Mouse (Mus musculus): ENCODE measurements around the gene Ccser2. TPM values are rescaled to one million over a fixed set of nuclear protein-coding genes. Genes with fewer than 3 reads are reported as not detected.
"Not testable (repeated sequence)": the region's sequence is repeated elsewhere in the genome, so short reads cannot be mapped to it uniquely, and the experiment has no call there.

The Ccser2 gene
- total RNA-seq (2022): 10 to 100 TPM; 76.5 to 96.8 (median 91.4) TPM

DNA sequence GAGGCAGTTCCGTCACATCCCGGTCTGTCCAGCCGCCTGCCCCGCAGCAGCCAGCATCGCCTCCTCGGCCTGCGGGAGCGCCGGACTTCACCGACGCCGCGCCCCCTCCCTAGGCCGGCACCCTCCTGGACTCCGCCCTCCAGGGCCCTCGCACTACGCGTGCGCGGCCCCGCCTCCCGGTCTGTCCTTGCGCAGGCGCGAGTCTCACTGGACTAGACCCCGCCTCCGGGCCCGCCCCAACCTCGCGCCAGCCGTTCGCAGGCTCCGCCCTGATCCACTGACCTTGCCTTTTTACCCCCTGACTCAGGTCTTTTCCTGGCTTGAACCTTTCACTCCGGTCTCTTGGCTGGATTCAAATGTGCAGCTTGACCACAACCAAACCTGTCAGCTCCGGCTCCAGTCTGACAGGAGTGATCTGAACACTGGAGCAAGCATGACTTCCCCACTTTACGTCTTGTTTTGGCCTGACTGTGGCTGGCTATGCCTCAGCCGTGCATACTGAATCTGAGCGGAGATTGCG, at the start of gene Ccser2:
Ccser2 (minus strand) TSS at position 150 of the 520 bp plus-strand sequence.
- DNase-seq (ENCODE audit: low spot score in 2 of 2): peak; percentile 94 to 95

DNA sequence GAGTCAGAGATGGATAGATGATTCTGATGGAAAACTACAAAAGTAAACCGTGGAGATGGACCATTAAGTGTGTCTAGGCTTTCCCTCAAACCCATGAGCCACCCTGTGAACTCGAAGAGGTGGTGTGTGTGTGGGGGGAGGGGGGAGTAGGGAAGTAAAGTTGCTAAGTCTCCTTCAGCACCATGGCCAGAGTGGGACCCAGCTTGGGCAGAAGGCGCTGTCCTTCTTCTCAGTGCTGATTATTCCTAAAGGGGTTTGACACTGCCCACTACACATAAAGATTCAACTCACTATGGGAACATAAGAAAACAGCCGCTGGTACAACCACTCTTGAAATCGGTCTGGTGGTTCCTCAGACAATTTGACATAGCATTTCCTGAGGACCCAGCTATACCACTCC, 47.3 kb upstream of the Ccser2 start:
- DNase-seq (ENCODE audit: low spot score in 2 of 2): no peak

DNA sequence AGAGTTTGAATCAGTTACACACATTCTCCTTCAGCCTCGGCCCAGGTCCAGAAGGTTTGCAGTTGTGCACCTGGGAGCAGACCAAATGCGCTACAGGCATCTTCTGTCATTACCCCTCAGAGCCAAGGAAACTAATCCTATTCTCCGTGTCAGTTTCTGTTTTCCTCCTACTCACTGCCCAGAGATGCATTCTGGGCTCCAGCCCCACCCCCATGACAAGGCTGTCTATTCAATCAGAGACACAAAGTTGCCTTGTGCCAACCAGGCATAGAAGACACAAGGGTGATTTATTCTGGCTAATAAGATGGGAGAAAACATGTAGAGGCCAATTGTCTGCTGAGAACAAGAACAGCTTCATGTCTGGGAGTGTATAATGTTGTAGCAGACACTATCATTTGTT, 45.1 kb upstream of the Ccser2 start:
- no peak for DNase-seq (ENCODE audit: low spot score in 2 of 2)

DNA sequence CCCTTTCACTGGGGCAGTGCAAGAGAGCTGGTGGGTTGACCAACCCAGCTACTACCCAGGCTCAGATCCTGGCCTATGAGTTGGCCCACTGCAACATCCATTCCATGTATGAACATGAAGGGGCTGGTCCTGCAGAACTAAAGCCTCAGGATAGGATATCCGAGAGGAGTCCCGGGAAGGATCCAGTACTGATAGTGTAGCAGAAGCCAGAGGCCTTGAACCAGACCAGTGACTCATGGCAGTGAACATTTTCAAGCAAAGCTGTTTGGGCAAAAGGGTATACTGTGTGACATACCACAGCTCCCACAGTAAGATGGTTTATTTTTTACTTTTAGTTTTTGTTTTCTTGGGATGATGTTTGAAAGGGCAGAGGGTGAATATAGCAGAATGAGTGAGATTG, 41.1 kb upstream of the Ccser2 start:
- DNase-seq (ENCODE audit: low spot score in 2 of 2): no peak

DNA sequence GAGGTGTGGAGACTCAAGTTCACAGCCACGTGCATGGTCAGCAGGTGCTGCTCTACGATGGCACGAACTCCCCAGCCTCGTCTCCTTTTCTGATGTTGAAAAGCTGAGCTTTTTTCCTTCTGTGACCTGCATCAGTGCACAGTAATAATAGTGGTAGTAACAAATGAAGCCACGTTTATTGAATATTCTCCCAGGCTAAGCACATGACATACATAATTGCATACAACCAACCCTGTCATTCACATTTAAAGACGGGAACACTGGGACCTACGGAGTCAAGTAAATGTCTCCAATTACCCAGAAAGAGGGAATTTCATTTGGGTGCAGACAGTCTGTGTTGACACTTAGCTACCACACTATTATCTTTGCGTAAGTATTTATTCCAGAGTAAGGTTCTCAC, 37.9 kb upstream of the Ccser2 start:
- no peak for DNase-seq (ENCODE audit: low spot score in 2 of 2)

DNA sequence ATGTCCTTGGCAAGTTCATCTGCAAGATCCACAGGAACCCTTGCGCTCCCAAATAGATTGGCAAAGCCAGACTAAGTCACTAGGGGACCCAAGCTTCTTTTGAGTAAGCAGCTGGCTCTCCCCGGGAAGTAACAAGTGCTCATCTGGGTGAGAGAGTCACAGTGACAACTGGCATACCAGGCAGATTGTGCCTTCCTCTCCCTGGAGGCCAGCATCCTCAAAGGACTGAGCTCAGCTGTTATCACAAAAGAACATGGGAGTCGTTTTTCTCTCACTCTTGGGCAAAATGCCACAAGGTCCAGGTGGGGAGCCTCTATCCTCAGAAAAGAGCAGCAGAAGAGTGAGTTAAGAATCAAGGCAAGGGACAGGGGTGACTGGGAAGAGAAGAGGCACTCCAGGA, 37.3 kb upstream of the Ccser2 start:
- DNase-seq (ENCODE audit: low spot score in 2 of 2): no peak

DNA sequence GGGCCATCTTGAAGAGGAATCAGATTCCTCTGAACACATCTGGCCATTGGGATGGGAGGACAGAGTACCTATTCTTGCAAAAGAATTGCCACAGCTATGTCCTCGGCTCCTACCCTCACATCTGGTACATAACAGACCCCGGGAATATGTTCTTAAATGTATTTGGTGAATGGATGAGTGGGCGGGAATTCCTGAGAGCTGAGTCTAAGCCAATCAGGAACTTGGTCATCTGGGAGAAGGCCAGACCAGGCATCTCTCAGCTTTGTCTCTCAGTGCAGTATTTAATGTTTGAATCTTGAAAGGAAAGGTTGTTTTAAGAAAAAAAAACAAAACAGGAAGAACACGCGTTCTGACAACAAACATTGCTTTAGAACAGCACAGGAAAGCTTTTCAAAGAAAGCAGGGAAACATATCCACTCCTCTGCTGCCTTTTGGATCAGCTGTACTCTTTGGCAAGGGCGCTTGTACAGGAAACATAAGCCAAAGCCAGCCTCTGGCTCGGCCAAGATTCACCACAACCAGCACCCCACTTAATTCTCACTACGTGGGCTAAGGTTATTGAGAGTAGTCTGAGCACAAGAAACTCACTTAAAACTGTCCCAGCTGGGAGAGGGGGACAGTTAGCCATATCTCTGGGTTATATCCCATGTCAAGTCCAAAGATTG, 35.0 kb upstream of the Ccser2 start:
- DNase-seq (ENCODE audit: low spot score in 2 of 2): no peak

DNA sequence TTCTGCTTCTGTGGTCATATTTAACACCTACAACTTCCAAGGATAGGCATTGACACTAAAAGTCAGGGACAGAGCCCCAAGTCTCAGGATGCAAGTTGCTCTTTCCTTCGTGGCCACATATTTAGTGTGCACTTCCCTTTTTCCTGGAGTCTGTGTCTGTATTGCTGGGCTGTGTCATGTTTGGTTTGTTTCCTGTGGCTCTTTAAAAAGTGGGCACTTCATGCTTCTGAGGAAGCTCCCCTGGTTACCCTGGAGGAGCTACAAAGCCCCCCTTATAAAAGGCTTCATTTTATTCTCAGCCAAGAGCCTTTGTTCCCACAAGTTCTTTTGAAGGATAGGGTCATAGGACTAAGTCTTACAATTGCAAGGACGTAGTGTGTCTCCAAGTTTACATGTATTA, 34.3 kb upstream of the Ccser2 start:
- no peak for DNase-seq (ENCODE audit: low spot score in 2 of 2)

DNA sequence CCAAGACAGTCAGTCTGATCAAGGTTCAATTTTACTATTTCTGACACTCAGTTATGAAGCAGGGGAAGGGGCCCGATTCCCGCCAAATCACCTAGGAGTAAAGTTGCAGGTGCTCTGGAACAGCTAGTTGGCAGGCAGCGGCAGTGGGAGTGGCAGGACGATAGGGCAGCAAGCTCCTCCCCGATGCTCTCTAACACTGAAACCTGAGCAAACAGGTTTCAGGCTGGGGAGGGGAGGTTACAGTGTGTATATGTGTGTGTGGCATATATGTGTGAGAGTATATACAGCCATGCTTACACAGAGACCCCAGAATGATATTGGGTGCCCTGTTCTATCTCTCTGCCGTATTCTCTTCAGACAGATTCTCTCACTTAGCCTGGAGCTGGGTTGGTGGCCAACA, 32.2 kb upstream of the Ccser2 start:
- not testable (repeated sequence) for DNase-seq (ENCODE audit: low spot score in 2 of 2)

DNA sequence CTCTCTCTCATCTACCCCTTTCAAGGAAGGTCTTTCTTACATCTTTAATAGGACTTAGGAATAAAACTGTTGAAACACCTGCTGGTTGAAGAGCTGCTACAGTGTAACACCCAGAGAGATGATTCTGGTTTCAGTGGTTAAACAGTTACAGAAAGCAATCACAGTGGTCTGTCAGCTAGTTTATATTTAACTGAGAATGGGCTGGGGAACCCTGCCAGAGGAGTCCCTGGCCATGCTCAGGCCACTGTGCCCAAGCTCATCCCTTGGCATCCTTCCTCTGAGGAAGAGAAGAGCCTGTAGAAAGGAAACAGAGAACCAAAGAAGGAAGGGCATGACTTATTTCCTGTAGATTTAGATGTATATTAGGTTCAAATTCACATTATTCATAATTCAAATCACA, 21.2 kb upstream of the Ccser2 start:
- DNase-seq (ENCODE audit: low spot score in 2 of 2): no peak

DNA sequence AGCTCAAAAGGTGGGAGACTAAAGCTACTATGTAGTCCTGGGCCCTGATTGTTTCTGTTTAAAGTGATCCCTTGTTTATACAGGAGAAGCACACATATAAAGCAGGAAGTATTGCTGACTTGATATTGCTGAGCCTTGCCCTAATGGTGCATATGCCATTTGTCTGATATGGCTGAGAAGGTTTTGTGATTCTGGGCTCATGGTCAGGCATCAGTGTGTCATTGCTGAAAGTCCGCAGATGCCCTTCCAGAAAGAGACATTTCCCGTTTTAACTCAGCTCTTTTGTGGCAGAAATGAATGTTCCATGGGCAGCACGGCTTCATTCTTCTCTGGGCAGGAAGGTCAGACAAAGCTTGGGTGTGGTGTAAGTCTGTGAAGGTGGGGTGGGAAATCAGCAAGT, 17.1 kb upstream of the Ccser2 start:
- DNase-seq (ENCODE audit: low spot score in 2 of 2): no peak

DNA sequence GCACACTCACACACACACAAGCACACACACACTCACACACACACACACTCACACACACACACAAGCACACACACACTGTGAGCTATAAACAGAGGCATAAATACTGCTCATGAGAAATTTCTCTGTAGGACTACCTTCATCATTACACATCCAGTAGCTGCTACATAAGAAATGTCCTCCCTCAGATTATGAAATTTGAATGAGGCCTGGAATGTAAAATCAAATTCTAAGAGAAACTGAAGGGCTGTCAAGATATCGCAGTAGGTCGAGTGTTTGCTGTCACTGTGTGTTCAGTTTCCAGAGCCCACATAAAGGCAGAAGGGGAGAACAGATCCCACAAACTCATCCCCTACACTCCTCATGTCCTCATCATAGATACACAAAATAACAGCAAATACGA, 6.4 kb upstream of the Ccser2 start:
- no peak for DNase-seq (ENCODE audit: low spot score in 2 of 2)

DNA sequence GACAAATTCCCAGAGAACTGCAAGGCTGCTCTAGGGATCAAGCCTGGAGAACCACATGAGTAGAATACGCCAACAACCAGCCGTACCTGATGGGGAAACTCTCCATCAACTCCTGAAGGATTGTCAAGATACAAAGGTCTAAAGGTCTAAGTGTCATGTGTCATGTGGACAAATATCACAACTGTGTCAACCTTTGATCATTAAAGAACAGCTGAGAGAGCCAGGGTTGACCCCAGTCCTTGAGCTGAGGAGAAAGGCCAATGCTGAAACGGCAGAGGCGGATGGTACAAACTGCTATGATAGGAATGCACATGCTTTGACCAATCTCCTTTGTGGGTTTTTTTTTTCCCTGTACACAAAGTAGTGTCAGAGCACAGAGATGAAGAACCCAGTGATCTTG, 2.6 kb upstream of the Ccser2 start:
- no peak for DNase-seq (ENCODE audit: low spot score in 2 of 2)

DNA sequence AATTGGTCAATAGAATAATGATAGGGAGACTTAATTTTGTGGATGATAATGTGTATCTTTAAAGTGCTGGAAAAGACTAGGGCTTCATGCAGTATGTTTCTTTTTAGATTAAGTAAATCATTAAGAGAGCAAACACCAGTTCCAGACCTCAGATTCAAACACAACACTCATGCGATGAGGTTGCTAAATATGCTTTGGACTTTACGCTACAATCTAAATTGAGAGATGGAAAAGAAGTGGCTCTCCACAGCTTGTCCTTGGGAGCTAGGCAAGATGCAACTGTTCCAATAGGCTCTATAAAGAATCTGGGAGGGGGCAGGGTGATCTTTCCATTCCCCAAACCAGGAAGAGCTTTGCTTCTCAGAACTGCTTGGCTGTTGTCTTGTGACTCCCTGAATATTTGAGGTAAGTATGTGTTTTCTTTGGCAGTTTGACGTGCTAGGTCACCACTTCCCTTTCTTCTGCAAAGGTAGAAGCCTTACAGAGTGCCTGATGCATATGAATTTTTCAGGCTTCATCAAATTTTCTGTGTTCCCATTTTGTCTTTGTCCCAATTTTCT, 1.4 kb upstream of the Ccser2 start:
- DNase-seq (ENCODE audit: low spot score in 2 of 2): no peak

DNA sequence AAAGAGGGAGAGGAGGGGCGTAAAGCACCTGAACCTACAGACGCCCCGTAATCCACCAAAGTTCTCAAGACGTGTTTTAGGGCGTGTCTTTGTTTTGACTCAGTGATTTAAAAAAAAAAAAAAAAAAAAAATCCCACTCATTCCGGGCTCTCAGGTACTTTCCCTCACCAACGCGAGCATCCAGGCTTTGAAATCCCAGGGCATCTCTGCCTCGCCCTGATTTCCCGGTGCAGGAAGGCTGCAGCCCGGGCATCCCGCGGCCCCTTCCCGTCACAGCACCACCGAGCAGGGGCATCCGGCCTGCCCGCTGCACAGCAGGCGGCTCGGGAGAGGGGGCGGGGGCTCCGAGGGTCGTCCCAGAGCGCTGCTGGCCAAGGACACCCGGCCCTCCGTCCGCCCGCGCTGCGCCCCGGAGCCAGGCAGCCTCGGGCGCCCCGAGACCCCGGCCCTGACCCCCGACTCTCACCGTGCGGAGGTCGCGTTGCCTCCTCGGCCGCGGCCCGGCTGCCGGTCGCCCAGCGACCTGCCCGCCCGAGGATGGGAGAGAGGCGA, 425 bp downstream of the Ccser2 start:
- DNase-seq (ENCODE audit: low spot score in 2 of 2): peak in 1 of 2 experiments; percentile 14

DNA sequence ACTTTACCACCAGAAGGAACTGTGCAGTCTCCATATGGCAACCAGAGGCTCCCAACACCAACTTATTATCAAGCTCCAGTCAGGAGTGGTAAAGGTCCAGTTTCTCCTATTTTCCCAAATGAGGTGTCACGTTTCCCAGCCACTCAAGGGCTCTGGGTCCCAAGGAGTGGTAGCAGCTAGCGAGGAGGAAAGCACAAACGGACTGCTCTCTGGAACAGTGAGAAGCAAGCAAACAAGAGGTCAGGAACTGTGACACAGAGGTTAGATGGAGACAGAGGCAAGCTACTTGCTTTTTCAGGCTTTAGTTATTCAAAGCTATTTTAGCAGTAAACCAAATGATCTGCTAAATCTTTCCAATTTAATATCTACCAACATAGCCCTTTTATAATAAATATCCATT, 3.2 kb downstream of the Ccser2 start:
- no peak for DNase-seq (ENCODE audit: low spot score in 2 of 2)

DNA sequence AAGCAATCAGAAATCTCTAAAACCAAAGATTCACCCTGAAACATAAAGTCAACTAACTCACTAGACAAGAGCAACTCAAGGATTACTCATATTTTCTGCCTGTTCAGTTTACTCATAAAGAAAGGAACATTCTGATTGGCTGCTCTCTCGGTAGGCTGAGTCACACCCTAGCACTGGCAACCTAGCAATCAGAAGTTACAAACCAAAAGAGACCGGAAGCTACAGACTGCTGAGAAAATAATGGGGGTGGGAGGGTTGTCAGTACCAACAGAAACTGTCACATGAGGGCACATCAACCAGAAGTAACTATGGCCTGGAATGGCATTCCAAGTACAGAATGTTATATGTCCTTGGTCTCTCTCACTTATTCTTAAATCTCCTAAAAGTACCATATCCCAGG, 6.1 kb downstream of the Ccser2 start:
- DNase-seq (ENCODE audit: low spot score in 2 of 2): no peak

DNA sequence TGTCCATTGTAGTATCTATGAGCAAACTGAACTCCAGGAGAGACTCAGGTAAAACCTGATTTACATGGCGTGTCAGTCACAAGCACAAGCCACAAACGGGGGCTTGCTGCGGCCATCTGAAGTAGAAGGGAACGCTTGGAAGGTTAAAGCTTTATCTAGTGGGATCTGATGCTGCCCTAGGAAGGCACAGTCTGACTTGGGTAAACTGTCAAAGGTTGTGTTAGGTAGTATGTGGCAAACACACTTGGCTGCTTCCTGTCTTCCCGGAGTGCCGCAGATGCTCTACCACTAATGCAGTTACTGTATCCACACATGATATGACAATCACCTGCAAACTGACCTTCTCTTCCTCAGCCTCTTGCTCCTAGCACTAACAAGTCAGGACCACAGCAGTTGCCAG, 10.9 kb downstream of the Ccser2 start:
- no peak for DNase-seq (ENCODE audit: low spot score in 2 of 2)

DNA sequence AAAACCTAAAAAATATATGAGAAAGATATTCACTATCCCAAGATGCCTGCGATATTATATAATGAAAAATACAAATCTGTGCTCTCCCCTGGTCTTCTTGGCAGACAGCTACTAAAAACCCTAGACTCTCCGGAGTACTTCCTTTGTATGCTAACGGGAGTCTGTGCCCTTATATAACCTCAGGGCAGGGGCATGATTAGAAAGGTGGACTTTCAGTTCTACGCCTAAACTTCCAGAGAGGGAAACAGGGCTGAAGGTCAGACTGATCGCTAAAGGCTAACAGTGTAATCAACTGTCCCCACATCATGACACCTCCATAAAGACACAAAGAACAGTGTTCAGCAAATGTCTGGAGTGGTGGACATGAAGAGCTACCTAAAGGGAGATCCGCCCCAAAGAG, 11.3 kb downstream of the Ccser2 start:
- no peak for DNase-seq (ENCODE audit: low spot score in 2 of 2)

DNA sequence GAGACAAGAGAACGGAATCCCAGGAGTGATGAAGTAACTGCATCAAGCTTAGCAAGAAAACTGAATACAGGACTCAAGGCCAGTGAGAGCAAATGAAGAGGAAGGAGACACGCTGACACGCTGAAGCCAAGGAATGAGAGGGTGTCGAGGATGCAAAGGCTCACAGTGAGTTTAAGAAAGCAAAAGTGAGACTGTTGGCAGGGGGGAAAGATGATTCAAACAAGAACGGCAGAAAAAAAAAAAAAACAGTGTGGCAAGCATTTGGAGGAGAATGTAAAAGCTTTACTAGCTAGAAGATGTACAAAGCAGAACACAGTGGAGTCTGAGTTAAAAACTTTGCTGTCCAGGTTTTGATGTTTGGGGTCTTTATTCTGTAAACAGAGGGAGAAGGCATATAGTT, 11.9 kb downstream of the Ccser2 start:
- DNase-seq (ENCODE audit: low spot score in 2 of 2): no peak

DNA sequence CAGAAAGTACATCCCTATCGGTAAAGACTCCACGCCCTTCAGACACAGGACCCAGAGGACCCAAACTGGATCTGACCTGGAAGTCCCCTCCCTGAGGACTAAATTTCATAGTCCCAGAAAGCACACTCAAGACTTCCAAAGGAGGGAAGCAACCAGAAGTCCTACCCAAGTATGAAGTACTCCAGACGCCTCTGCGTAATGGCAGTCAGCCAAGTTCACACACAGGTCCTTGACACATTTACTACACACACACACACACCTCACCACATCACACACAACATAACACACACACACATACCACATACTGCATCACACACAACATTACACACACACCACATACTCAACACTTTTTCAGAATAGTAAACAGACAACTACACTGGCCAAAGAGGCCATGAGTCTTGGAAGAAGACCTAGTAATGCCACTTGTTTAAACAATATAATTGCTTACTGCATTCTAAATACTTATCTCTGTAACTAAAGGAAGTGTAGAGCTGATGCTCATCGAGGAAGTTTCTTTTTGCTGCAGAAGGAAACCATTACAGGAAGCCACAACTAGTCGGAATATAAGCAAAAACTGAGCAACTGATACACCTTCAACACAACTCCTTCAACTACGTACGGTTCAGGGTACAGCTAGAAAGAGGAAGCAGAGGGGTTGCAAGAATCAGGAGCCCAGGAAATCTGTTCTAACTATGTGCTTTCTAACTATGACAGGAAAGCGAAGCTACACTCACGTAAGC, 15.7 kb downstream of the Ccser2 start:
- no peak for DNase-seq (ENCODE audit: low spot score in 2 of 2)

DNA sequence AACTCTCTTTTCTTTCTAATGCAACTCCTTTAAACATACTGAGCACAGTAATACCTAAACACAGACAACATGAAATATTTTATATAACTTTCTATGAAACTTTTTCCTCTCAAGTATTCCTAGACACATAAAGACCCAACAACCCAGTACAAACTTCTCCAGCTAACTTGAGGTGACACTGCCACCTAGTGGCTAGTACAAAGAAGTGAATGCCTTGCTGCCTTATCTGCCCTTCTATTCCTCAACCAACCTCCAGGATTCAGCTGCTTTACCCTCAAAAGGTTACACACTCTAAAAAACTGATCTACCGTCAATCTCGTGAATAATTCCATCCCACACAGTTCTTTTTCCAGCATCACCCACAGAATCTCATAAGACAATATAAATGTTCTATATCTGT, 16.4 kb downstream of the Ccser2 start:
- no peak for DNase-seq (ENCODE audit: low spot score in 2 of 2)

Measured in left cerebral cortex, adult 8-10 months (tissue).